Mouse (Mus musculus) layer of hippocampus, adult 9-11 months (tissue): Measurements from ENCODE around the gene Dmp1.

Source experiments
- DNase-seq: peaks from one replicate; pipeline ENCODE4 v3.0.0; 2022

Dmp1 gene

DNA sequence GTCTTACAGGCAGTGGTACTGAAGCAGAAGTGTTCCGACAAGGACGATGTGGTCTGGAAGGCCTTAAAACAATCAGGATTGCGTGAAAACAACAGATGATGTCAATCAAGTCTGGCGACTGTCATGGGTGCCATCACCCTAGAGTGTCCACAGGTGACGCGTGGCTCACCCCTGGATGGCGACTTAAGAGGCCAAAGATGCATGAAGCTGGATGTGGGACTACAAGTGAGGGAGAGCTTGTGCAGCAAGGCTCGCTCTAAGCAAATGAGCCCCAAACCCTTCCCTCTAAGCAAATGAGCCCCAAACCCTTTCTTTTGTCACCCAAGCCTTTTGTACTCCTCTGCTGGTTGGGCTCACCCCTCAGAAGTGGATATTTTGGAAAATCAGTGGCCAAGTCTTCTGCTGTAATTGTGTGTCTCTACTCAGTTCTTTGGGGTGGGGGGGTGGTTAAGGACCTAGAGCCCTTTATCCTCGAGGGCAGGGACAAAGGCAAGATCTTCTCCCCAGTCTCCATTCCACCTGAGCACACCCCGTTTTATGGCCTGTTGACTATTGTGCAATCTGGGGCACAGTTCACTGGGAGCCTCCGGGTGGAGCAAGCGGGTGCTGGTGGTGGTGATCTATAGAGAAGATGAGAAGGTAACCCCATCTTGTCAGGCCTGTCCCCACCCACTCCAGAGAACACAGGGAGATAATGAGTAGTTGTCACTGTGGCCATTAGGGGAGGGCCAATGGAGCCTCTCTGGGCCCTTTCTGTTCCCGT is 60.8 kb downstream of the Dmp1 start:
- DNase-seq, result no peak
